Mouse (Mus musculus) embryonic fibroblast, embryonic 13.5 days (primary cell): ENCODE results near the gene St14.

Experiments used
- CTCF ChIP-seq: IDR thresholded peaks from 2 replicates; pipeline ENCODE4 v1.5.1; 2011; ENCODE audit warnings: mild to moderate bottlenecking, control low read depth, low read length, moderate library complexity, borderline replicate concordance; ENCODE audit not compliant: insufficient read depth
- POLR2A ChIP-seq: IDR thresholded peaks from 2 replicates; pipeline ENCODE4 v1.6.1; 2011; ENCODE audit warnings: low read depth, mild to moderate bottlenecking, control low read depth, low read length, moderate library complexity

GRCm38 (mm10) chr9:31098118-31098517 lies 33.5 kb downstream of the St14 start:
- no peak for TF ChIP-seq CTCF
- no peak for TF ChIP-seq POLR2A
